Mouse (Mus musculus) embryonic stem cell, embryonic (primary cell): ENCODE measurements around the gene Tlnrd1.

Experiments
- CTCF ChIA-PET, 4 experiments: fragments of 300-600 bp in 2 of 4; fragments of 350-600 bp in 2 of 4; sonication (Branson Sonifier 250); formaldehyde crosslinking; loops; one replicate each; lab custom pipeline; 2022; ENCODE audit warnings: inconsistent platforms in 2 of 4; lab: Charles Lee
- POLR2A ChIA-PET, 4 experiments: fragments of 300-600 bp in 2 of 4; fragments of 350-600 bp in 2 of 4; sonication (Branson Sonifier 250); formaldehyde crosslinking; loops; one replicate each; lab custom pipeline; 2022; ENCODE audit warnings: antibody characterized with exemption in 4 of 4, inconsistent platforms in 1 of 4; lab: Charles Lee

Tlnrd1 gene

GRCm38 (mm10) chr7:83859378-83860083 is 24.6 kb downstream of the Tlnrd1 start:
- POLR2A ChIA-PET: interaction anchor here in 2 of 4 experiments (0.6 to 1.0 kb wide), 5 partner anchors 19 to 680 kb away, joined by 3 to 6 read pairs (median 4); no protein-coding TSS in a partner anchor

GRCm38 (mm10) chr7:83857921-83858320 is 26.2 kb downstream of the Tlnrd1 start:
- POLR2A ChIA-PET: no interaction called here
- CTCF ChIA-PET: no interaction called here

More at GRCm38 (mm10) chr7:83859378-83860083, 24.6 kb downstream of the Tlnrd1 start:
- CTCF ChIA-PET: interaction anchor here in 1 of 4 experiments (0.7 kb wide), 1 partner anchor 26 kb away, joined by 3 read pairs; no protein-coding TSS in a partner anchor

GRCm38 (mm10) chr7:83857208-83857488 is 27.0 kb downstream of the Tlnrd1 start:
- CTCF ChIA-PET: interaction anchor here in 1 of 4 experiments (0.6 kb wide), 1 partner anchor 55 kb away, joined by 3 read pairs; no protein-coding TSS in a partner anchor
- POLR2A ChIA-PET: interaction anchor here in 2 of 4 experiments (0.6 to 1.8 kb wide), 7 partner anchors 21 to 298 kb away, joined by 3 to 11 read pairs (median 4); partner anchors contain the start of genes Mesd (in 1 of the 2) and Tlnrd1 (in 1 of the 2)

GRCm38 (mm10) chr7:83856353-83857207 is 27.5 kb downstream of the Tlnrd1 start:
- ChIA-PET CTCF (interaction anchor here in 2 of 4 experiments (0.6 to 1.2 kb wide), 4 partner anchors 54 to 1071 kb away, joined by 3 to 4 read pairs (median 3); no protein-coding TSS in a partner anchor), POLR2A (interaction anchor here in 3 of 4 experiments (0.7 to 1.8 kb wide), 11 partner anchors 10 to 272 kb away, joined by 3 to 11 read pairs (median 3); partner anchors contain the start of genes Mesd (in 1 of the 3), Tlnrd1 (in 1 of the 3) and Tmc3 (in 1 of the 3))

GRCm38 (mm10) chr7:83855203-83855602 is 28.9 kb downstream of the Tlnrd1 start:
- CTCF ChIA-PET: interaction anchor here in 1 of 4 experiments (1.2 kb wide), 1 partner anchor 53 kb away, joined by 3 read pairs; no protein-coding TSS in a partner anchor
- POLR2A ChIA-PET: interaction anchor here in 2 of 4 experiments (1.0 kb wide), 2 partner anchors 23 to 36 kb away, joined by 3 read pairs; no protein-coding TSS in a partner anchor

- ChIA-PET POLR2A (interaction anchor here in 2 of 4 experiments (0.6 to 1.5 kb wide), 9 partner anchors 10 to 43 kb away, joined by 3 to 6 read pairs (median 3); partner anchors contain the start of genes Mesd (in 1 of the 2) and Tlnrd1 (in 1 of the 2)), CTCF (interaction anchor here in 2 of 4 experiments (0.6 to 1.1 kb wide), 2 partner anchors 134 to 221 kb away, joined by 3 read pairs; partner anchors contain the start of gene Stard5 (in 1 of the 2))
Measured at GRCm38 (mm10) chr7:83852381-83853380, 31.4 kb downstream of the Tlnrd1 start.

- ChIA-PET POLR2A (interaction anchor here in 2 of 4 experiments (0.7 to 1.5 kb wide), 5 partner anchors 9 to 42 kb away, joined by 3 to 5 read pairs (median 4); partner anchors contain the start of genes Mesd (in 1 of the 2) and Tlnrd1 (in 1 of the 2)), CTCF (interaction anchor here in 2 of 4 experiments (0.6 to 1.1 kb wide), 2 partner anchors 133 to 220 kb away, joined by 3 read pairs; partner anchors contain the start of gene Stard5 (in 1 of the 2))
Measured at GRCm38 (mm10) chr7:83851569-83852380, 32.3 kb downstream of the Tlnrd1 start.

- ChIA-PET CTCF (no interaction called here), POLR2A (interaction anchor here in 1 of 4 experiments (1.1 kb wide), 1 partner anchor 9 kb away, joined by 3 read pairs; no protein-coding TSS in a partner anchor)
Measured at GRCm38 (mm10) chr7:83847187-83848075, 36.7 kb downstream of the Tlnrd1 start.

GRCm38 (mm10) chr7:83844807-83845206 is 39.3 kb downstream of the Tlnrd1 start:
- POLR2A ChIA-PET: interaction anchor here in 2 of 4 experiments (0.8 kb wide), 2 partner anchors 12 to 40 kb away, joined by 3 read pairs; partner anchors contain the start of genes Mesd (in 1 of the 2) and Tlnrd1 (in 1 of the 2)
- CTCF ChIA-PET: no interaction called here

GRCm38 (mm10) chr7:83842486-83843259 is 41.4 kb downstream of the Tlnrd1 start:
- CTCF ChIA-PET: interaction anchor here in 1 of 4 experiments (0.5 kb wide), 1 partner anchor 14 kb away, joined by 6 read pairs; no protein-coding TSS in a partner anchor
- POLR2A ChIA-PET: interaction anchor here (0.7 to 1.4 kb wide), 7 partner anchors 9 to 107 kb away, joined by 3 to 6 read pairs (median 4); no protein-coding TSS in a partner anchor

GRCm38 (mm10) chr7:83840076-83840475 is 44.0 kb downstream of the Tlnrd1 start:
- ChIA-PET POLR2A (interaction anchor here in 1 of 4 experiments (1.3 kb wide), 1 partner anchor 27 kb away, joined by 3 read pairs; no protein-coding TSS in a partner anchor), CTCF (no interaction called here)

- ChIA-PET CTCF (no interaction called here), POLR2A (interaction anchor here in 2 of 4 experiments (0.7 to 1.1 kb wide), 3 partner anchors 25 to 44 kb away, joined by 3 read pairs; no protein-coding TSS in a partner anchor)
Measured at GRCm38 (mm10) chr7:83838525-83839224, 45.4 kb downstream of the Tlnrd1 start.
